Comparison of ENCODE assay signal across 9 mouse cellular contexts in the genomic region with DNA sequence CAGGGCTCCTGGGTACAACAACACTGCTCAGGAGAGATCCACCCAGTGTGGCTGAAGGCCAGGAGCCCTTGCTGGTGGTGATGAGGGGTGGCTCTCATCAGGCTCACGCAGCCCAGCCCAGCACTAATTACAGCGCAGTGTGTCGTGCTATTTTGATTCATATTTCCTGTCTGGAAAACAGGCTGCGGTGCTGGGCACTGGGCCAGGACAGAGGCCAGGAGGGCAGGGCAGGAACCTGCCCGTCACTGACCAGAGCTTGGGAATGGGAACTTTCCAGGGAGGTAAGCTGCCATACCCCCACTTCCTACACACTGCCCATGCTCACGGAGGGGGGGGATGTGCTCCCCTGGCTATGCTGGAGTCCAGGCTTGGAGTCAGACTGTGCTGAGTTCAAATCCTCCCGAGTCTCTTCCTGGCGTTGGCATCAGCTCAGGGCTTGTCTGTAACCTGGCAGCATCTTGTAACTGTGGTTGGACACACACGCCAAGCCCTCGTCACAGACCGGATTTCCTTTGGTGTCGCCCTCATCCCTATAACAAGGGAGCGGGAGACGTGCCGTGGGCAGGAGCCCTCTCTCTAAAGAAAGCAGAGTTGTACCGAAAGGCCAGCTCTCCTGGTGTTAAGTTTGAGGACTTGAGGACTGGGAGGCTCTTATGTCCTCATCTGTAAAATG.
DNase-seq lines count a peak whose midpoint lies in the region; ATAC-seq and TF ChIP-seq lines count a peak whose summit lies in the region.
"Had no signal": no experiment of that assay in that cellular context is flagged by ENCODE, and none has a peak within 500 bp of the region (broad histone marks: within the 10 kb centered on the region; RNA-seq: fewer than 3 reads in every experiment).

No protein-coding gene starts in this region.

- no peak overlapping the region for H3K27ac ChIP-seq in intestine, embryonic 15.5 days
- H3K27ac ChIP-seq in intestine, postnatal 0 days (ENCODE audit: low read depth, low read length) = no peak overlapping the region
- H3K27ac ChIP-seq in kidney, embryonic 14.5 days (ENCODE audit: low read depth, low read length) = no peak overlapping the region

- H3K9ac ChIP-seq in intestine, embryonic 15.5 days = no peak overlapping the region
- H3K9ac ChIP-seq in intestine, postnatal 0 days (ENCODE audit: low read depth, low read length) = no peak overlapping the region
- H3K9ac ChIP-seq in kidney, embryonic 14.5 days (ENCODE audit: low read depth, low read length) = no peak overlapping the region

- no peaks in the 10 kb centered on the region for H3K36me3 ChIP-seq in intestine, embryonic 15.5 days
- no peaks in the 10 kb centered on the region for H3K36me3 ChIP-seq in intestine, postnatal 0 days (ENCODE audit: control insufficient read depth, insufficient read depth)
- no peaks in the 10 kb centered on the region for H3K36me3 ChIP-seq in kidney, embryonic 14.5 days (ENCODE audit: control insufficient read depth, insufficient read depth, low read length)
- H3K36me3 ChIP-seq in myocyte (ENCODE audit: control insufficient read depth, insufficient read depth) = no peaks in the 10 kb centered on the region

- no peak overlapping the region for H3K4me2 ChIP-seq in intestine, embryonic 15.5 days (replicated peaks)
- H3K4me2 ChIP-seq in intestine, postnatal 0 days (replicated peaks; ENCODE audit: low read depth) = no peak overlapping the region
- H3K4me2 ChIP-seq in kidney, embryonic 14.5 days (replicated peaks; ENCODE audit: low read depth, low read length) = no peak overlapping the region
- H3K4me2 ChIP-seq in myocyte (ENCODE audit: low read depth) = peak overlapping the region; percentile 46

- H3K4me3 ChIP-seq in intestine, embryonic 15.5 days (replicated peaks) = no peak overlapping the region
- H3K4me3 ChIP-seq in intestine, postnatal 0 days (ENCODE audit: low read depth, low read length) = no peak overlapping the region
- H3K4me3 ChIP-seq in kidney, embryonic 14.5 days (ENCODE audit: low read length) = no peak overlapping the region
- H3K4me3 ChIP-seq in myocyte = no peak overlapping the region

- no peaks in the 10 kb centered on the region for H3K79me2 ChIP-seq in myocyte (ENCODE audit: control insufficient read depth, insufficient read depth)

- no peak for TF ChIP-seq POLR2A in myocyte (IDR thresholded peaks at IDR 0.05; ENCODE audit: insufficient read length, low read depth)

- ATAC-seq in intestine, embryonic 15.5 days = peak; percentile 41; the same call in 1 of the 2 replicates
- ATAC-seq in intestine, postnatal 0 days = no peak
- peak; percentile 78 for ATAC-seq in kidney, embryonic 14.5 days (ENCODE audit: low FRiP score, low TSS enrichment)
- no peak for ATAC-seq in megakaryocyte progenitor cell, adult 5-6 weeks (replicated peaks; ENCODE audit: poor library complexity)

- DNase-seq in heart, adult 18-20 months = peak; percentile 78 to 87
- DNase-seq in embryo, embryonic 9.5 days (ENCODE audit: extremely low spot score) = no peak
- DNase-seq in thymus, postnatal 36 days = no peak
- DNase-seq: midbrain, embryonic 14.5 days had no signal

- no peak overlapping the region for H3ac ChIP-seq in myocyte (ENCODE audit: control insufficient read depth, insufficient read length)

- no peaks in the 10 kb centered on the region for H3K27me3 ChIP-seq in intestine, embryonic 15.5 days (replicated peaks)
- H3K27me3 ChIP-seq in intestine, postnatal 0 days (replicated peaks; ENCODE audit: control insufficient read depth, insufficient read depth, low read length) = no peaks in the 10 kb centered on the region
- H3K27me3 ChIP-seq in kidney, embryonic 14.5 days (ENCODE audit: control insufficient read depth, insufficient read depth, low read length) = no peaks in the 10 kb centered on the region
- no peaks in the 10 kb centered on the region for H3K27me3 ChIP-seq in myocyte (ENCODE audit: control insufficient read depth, insufficient read depth, insufficient read length)

- WGBS in intestine, embryonic 15.5 days = 66% methylated on average over 16 of the region's 16 CpGs
- WGBS in intestine, postnatal 0 days = 66% methylated on average over 16 of the region's 16 CpGs
- 66% methylated on average over 16 of the region's 16 CpGs for WGBS in kidney, embryonic 14.5 days

- no peaks in the 10 kb centered on the region for H3K9me3 ChIP-seq in intestine, embryonic 15.5 days
- H3K9me3 ChIP-seq in intestine, postnatal 0 days (ENCODE audit: control insufficient read depth) = no peaks in the 10 kb centered on the region
- H3K9me3 ChIP-seq in kidney, embryonic 14.5 days (ENCODE audit: control insufficient read depth, low read length) = no peaks in the 10 kb centered on the region

- no peak for TF ChIP-seq CTCF in intestine, postnatal 0 days (IDR thresholded peaks at IDR 0.05; ENCODE audit: low read depth)

- peaks cover 5% of the 10 kb centered on the region; the same call in 1 of the 2 replicates for H3K4me1 ChIP-seq in intestine, embryonic 15.5 days (replicated peaks)
- H3K4me1 ChIP-seq in intestine, postnatal 0 days (replicated peaks; ENCODE audit: control insufficient read depth, insufficient read depth, low read length) = no peaks in the 10 kb centered on the region
- peaks cover 7% of the 10 kb centered on the region; the same call in 1 of the 2 replicates for H3K4me1 ChIP-seq in kidney, embryonic 14.5 days (ENCODE audit: control insufficient read depth, insufficient read depth, low read length)

TF ChIP-seq in myocyte, 11 proteins besides CTCF, POLR2A, EP300 and RAD21:
- no peak for TF ChIP-seq TCF3 (IDR thresholded peaks at IDR 0.05; ENCODE audit: insufficient read length, low read depth)
- TF ChIP-seq SRF (IDR thresholded peaks at IDR 0.05; ENCODE audit: control insufficient read depth, insufficient read length, low read depth) = no peak
- TF ChIP-seq MYOG (IDR thresholded peaks at IDR 0.05; ENCODE audit: control insufficient read depth in 1 of 3, insufficient read depth in 1 of 3, insufficient read length in 2 of 3, low read depth in 2 of 3) = no peak
- TF ChIP-seq MAX (IDR thresholded peaks at IDR 0.05; ENCODE audit: low read depth) = no peak
- no peak for TF ChIP-seq REST (IDR thresholded peaks at IDR 0.05; ENCODE audit: insufficient read depth, insufficient read length)
- TF ChIP-seq MYOD1 (IDR thresholded peaks at IDR 0.05; ENCODE audit: control insufficient read depth in 1 of 3, insufficient read length in 2 of 3, low read depth in 2 of 3) = no peak
- no peak for TF ChIP-seq TCF12 (IDR thresholded peaks at IDR 0.05; ENCODE audit: insufficient read depth, poor library complexity, severe bottlenecking)
- no peak for TF ChIP-seq USF1 (IDR thresholded peaks at IDR 0.05; ENCODE audit: low read depth)
- no peak for TF ChIP-seq E2F4 (IDR thresholded peaks at IDR 0.05; ENCODE audit: insufficient read depth)
- no peak for TF ChIP-seq CEBPB (IDR thresholded peaks at IDR 0.05; ENCODE audit: insufficient read depth, poor library complexity, severe bottlenecking)
- TF ChIP-seq POLR2AphosphoS2 (IDR thresholded peaks at IDR 0.05; ENCODE audit: insufficient read length, low read depth) = no peak
TF ChIP-seq in myocyte: peak in this region for 0.

Comparison
In these comparisons a context has a peak if more than half of its experiments do, and no peak if none do; other contexts are left out.
1. ATAC-seq: peak in intestine, embryonic 15.5 days (single experiment) and kidney, embryonic 14.5 days (single experiment); none in intestine, postnatal 0 days (single experiment) and megakaryocyte progenitor cell, adult 5-6 weeks (single experiment).
2. DNase-seq: peak in heart, adult 18-20 months (2 of 2); none in embryo, embryonic 9.5 days (single experiment) and thymus, postnatal 36 days (0 of 2).